Mouse (Mus musculus) yolk sac, embryonic 10.5 days (tissue): ENCODE measurements around the gene Pter.

Source experiments
- DNase-seq: peaks from one replicate; pipeline ENCODE4 v3.0.0-alpha.2; 2017; ENCODE audit warnings: low spot score

Gene Pter

GRCm38 (mm10) chr2:12923804-12924591 lies at the start of gene Pter:
Gene Pter (plus strand): TSS chr2:12924041.
- DNase-seq: peak; percentile 96

- DNase-seq: no peak
Measured at GRCm38 (mm10) chr2:12874232-12874631, 49.6 kb upstream of the Pter start.

- peak; percentile 34 for DNase-seq
Measured at GRCm38 (mm10) chr2:12879492-12879891, 44.3 kb upstream of the Pter start.

- no peak for DNase-seq
Measured at GRCm38 (mm10) chr2:12881009-12881408, 42.8 kb upstream of the Pter start.

GRCm38 (mm10) chr2:12883276-12883914 lies 40.4 kb upstream of the Pter start:
- no peak for DNase-seq

DNA sequence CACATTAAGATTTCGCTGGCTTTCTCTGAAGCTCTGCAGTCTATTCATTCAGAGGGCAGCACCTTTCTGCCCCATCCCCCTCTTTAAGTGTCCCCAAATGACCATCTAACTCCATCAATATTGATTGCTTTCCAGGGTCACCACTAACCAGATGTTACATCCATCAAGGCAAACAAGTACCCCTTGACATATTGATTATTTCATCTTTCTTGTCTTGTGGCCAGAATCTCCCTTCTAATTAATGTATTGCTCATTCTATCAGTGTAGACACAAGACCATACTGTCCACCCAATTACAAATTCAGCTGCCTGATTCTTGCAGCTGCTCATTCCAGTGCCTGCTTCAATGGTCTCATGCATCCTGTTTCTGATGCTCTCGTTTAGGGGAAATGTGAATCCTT lies 36.8 kb upstream of the Pter start:
- no peak for DNase-seq

GRCm38 (mm10) chr2:12905786-12906185 lies 18.1 kb upstream of the Pter start:
- no peak for DNase-seq

GRCm38 (mm10) chr2:12925643-12926042 lies 1.8 kb downstream of the Pter start:
- DNase-seq: no peak

GRCm38 (mm10) chr2:12930338-12930737 lies 6.5 kb downstream of the Pter start:
- DNase-seq: no peak

DNA sequence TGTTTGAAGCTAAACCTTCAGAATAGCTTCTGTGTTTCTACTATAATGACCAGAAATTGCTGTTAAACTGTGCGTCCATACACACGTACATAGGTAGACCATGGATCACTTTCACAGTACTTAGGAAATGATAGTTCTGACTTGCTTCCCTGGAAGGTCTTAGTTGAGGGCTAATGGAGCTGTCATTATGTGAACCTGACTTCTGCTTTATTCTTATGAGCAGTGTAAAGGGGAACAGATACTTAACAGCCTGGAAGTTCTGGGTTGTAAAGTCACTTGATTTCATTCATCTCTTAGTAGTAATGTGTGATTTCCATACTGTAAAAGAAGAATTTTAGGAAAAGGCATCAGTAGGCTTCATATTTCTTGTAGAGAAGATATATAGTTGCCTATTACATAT lies 10.1 kb downstream of the Pter start:
- no peak for DNase-seq

DNA sequence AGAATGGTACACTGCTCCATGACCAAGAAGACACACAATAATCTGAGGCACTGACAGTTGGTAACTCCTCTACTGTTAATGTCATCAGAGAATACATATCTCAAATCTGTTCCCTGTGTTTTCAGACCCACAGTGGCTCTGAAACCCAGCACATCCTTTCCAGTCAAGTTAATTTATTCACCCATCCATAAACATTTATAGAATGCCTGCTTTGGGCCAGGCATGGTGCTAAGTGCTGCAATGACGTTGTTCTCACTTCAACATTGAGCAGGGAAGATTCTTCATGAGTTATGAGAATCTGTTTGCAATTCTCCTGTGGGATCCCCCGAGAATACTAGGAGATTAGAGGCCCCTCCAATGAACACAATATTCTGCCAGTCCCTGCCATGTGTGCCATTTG lies 11.4 kb downstream of the Pter start:
- no peak for DNase-seq

DNA sequence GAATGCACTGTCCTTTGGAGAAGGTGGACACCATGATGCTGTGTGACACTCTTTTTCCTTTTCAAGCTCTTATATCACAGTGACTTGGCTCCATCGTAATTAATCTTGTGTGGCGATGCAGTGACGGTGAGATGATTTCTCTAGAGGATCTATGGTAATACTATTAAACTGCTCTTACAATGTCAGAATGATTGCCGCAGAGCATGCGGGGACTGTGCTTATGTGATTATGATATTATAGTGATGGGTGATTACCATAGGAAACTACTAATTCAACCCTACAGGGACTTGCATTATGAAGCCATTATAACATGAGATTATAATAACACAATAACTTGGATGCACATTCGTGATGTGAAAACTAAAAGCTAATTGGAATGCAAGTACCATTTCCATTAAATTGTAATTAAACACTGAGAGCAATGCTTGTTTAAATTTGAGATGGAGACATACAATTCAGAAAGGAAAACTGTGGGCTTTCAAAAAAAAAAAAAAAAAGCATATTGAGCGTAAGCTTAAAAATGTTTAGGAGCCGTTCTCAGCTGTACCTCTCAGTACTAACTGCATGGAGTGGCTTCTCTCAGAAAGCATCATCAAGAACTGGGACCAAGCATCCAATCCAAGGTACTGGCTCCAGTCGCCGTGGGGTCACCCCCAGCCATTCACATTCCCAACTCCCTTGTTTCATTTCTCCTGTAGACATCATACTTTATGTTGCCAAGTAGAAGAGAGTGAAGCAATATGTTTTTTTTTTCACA lies 13.8 kb downstream of the Pter start:
- no peak for DNase-seq

- DNase-seq: no peak
Measured at GRCm38 (mm10) chr2:12938641-12939040, 14.8 kb downstream of the Pter start.

DNA sequence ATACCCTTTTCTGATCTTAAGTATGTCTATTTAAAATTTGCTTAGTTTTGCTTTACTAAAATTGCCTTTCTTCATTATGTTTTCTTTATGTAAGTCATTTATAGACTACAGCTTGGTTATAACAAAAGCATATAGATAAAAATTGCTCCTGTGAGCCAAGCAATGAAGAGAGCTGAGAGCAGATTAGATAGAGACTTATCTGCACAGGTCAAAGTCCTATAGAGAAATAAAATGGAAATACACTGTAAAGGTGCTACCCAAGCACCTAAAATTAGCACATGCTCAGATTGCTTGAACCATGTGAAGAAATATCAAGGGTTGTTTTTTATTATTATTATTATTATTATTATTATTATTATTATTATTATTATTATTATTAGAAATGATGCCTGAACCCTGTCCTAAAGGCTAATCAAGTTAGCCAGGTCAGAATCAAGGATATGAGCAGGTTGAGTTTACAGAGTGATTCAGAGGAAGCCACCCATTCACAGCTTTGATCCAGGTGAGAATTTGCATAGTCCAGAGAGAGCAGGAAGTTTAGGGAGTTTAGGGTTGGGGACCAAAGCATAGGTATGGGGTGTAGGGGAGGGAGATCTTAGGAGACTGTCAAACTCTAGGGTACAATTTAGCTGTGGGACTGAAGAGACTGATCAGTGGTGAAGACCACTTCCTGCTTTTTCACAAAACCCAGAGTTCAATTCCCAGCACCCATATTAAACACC lies 33.0 kb downstream of the Pter start:
- no peak for DNase-seq

- DNase-seq: no peak
Measured at GRCm38 (mm10) chr2:12970049-12970724, 46.3 kb downstream of the Pter start.

DNA sequence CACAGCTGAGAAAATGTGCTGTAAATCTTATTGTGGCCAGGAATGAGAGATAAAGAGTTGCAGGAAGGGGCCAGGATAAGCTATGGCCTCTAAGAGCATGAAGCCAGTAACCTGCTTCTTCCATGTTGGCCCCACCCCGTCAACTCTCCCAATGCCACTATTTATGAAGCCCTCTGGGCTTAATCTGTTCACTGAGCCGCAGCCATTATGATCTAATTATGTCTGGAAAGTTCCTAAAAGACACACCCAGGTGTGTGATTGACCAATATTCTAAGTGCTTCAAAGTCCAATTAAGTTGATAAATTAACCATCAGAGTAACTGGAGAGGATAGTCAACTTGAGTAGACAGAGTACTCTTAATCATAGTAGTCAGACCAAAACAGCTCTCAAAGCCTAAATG lies 49.9 kb downstream of the Pter start:
- no peak for DNase-seq

DNA sequence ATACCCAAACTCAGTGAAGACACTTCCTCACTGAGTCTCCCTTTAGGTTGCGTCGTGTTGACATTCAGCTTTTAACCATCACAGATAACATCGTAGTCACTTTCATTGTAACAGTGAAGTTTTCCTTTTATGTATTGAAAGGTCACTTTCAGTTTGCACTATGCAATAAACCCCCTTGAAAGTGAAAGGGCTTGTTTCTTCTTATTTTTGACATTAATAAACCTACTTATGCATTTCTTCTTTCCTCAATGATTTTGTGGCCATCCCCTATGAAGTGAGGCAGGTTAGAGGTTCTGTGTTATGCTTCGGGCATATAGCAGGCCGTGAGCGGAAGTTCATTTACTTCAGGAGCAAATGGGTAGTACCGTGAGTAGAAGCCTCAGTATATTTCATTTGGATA lies 53.5 kb downstream of the Pter start:
- no peak for DNase-seq

GRCm38 (mm10) chr2:12978771-12979170 lies 54.9 kb downstream of the Pter start:
- no peak for DNase-seq

DNA sequence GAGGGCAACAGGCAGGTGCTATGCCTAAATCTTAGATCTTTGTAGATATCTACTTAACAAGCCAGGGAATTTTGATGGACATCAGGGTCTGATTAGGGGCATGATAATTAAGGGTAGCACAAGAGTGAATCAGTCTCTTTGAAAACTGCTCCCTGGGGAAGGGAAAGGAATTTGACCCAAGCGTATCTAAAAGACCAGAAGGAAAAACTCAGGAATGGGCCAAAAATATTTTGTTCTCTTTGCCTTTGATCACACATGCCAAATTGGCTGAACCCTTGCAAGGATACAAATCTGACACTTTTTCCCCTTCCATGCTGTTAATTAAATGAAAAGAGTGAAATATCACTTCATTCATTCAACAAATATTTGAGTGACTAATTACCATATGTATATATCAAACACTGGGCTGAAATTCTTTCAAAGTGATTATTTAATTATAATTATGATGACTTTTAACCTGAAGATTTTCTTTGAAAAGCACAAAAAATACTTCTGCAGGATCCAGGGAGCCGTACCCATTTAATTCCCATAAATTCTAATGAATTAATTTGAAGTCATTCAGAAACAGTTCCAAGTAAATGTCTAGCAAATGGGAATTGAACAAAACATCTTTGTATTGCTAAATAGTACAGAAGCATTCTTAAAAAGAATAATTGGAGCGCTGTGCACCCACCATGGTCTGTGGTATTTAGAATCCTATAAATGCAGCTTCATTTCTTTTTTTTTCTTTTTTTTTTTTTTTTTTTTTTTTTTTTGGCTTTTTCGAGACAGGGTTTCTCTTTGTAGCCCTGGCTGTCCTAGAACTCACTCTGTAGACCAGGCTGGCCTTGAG lies 61.3 kb downstream of the Pter start:
- DNase-seq: no peak

- no peak for DNase-seq
Measured at GRCm38 (mm10) chr2:13000026-13000425, 76.2 kb downstream of the Pter start.

GRCm38 (mm10) chr2:13008433-13008832 lies 84.6 kb downstream of the Pter start:
- DNase-seq: no peak
